ENCODE assay signal across 15 mouse cellular contexts in the genomic region with DNA sequence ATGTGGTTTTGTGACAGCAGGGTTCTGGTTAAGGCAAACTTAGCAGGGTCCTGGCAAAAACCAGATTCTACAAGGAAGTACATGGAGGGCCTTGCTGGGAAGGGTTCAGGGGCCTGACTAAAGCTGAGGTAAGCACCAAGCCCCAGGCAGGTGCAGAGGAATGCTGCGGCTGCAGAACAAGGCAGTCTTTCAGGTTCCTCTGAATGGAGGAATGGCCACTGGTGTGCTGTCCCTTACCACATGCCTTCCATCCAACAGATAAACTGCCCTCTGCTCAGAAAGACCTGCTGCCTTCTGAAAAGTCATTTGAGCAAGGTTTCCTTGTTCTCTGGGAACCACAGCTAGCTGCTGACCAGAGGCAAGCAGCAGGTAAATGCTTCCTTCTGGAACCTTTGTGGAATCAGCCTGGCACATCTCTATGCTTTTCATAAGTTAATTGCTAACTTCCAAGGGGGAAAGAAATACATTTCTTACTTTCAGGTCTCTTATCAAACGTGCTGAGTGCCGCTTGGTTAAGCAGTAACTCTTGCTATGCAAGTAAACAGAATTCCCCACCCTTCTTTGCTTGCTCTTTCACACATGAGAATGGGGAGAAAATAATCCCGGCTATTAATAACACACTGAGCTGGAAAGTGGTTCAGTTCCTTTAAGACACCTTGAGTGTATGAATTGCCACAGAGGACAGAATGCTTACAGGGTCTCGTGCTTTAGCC.
DNase-seq lines count a peak whose midpoint lies in the region; ATAC-seq and TF ChIP-seq lines count a peak whose summit lies in the region.
"Had no signal": no experiment of that assay in that cellular context is flagged by ENCODE, and none has a peak within 500 bp of the region (broad histone marks: within the 10 kb centered on the region; RNA-seq: fewer than 3 reads in every experiment).

No protein-coding gene starts in this region.

- no peak overlapping the region for H3K4me2 ChIP-seq in intestine, postnatal 0 days (replicated peaks; ENCODE audit: low read depth)
- no peak overlapping the region for H3K4me2 ChIP-seq in kidney, embryonic 14.5 days (replicated peaks; ENCODE audit: low read depth, low read length)
- peak overlapping the region; percentile 19; the same call in 1 of the 2 replicates for H3K4me2 ChIP-seq in lung, embryonic 14.5 days
- H3K4me2 ChIP-seq in stomach, embryonic 15.5 days = 0 out of 2 replicates have a peak overlapping the region, but pooled peaks have one; percentile 16
- H3K4me2 ChIP-seq in hindbrain, postnatal 0 days (ENCODE audit: low read depth, low read length) = no peak overlapping the region
- H3K4me2 ChIP-seq: midbrain, embryonic 15.5 days had no signal

- WGBS in intestine, postnatal 0 days = 38% methylated on average over 5 of the region's 5 CpGs
- 72% methylated on average over 5 of the region's 5 CpGs for WGBS in kidney, embryonic 14.5 days
- 62% methylated on average over 5 of the region's 5 CpGs for WGBS in lung, embryonic 14.5 days
- 55% methylated on average over 5 of the region's 5 CpGs for WGBS in stomach, embryonic 15.5 days
- WGBS in hindbrain, postnatal 0 days = 83% methylated on average over 5 of the region's 5 CpGs

- H3K9me3 ChIP-seq in intestine, postnatal 0 days (ENCODE audit: control insufficient read depth) = no peaks in the 10 kb centered on the region
- H3K9me3 ChIP-seq in kidney, embryonic 14.5 days (ENCODE audit: control insufficient read depth, low read length) = no peaks in the 10 kb centered on the region
- H3K9me3 ChIP-seq in lung, embryonic 14.5 days (ENCODE audit: low read depth, low read length) = no peaks in the 10 kb centered on the region
- no peaks in the 10 kb centered on the region for H3K9me3 ChIP-seq in stomach, embryonic 15.5 days
- H3K9me3 ChIP-seq in hindbrain, postnatal 0 days (ENCODE audit: low read length) = no peaks in the 10 kb centered on the region
- H3K9me3 ChIP-seq: midbrain, embryonic 15.5 days had no signal

- H3K27me3 ChIP-seq in intestine, postnatal 0 days (replicated peaks; ENCODE audit: control insufficient read depth, insufficient read depth, low read length) = no peaks in the 10 kb centered on the region
- H3K27me3 ChIP-seq in kidney, embryonic 14.5 days (ENCODE audit: control insufficient read depth, insufficient read depth, low read length) = no peaks in the 10 kb centered on the region
- H3K27me3 ChIP-seq in lung, embryonic 14.5 days (ENCODE audit: insufficient read depth, low read length) = no peaks in the 10 kb centered on the region
- H3K27me3 ChIP-seq in stomach, embryonic 15.5 days (replicated peaks) = no peaks in the 10 kb centered on the region
- no peaks in the 10 kb centered on the region for H3K27me3 ChIP-seq in hindbrain, postnatal 0 days (ENCODE audit: insufficient read depth, low read length)
- H3K27me3 ChIP-seq: CH12.LX; midbrain, embryonic 15.5 days had no signal

- no peaks in the 10 kb centered on the region for H3K36me3 ChIP-seq in intestine, postnatal 0 days (ENCODE audit: control insufficient read depth, insufficient read depth)
- H3K36me3 ChIP-seq in kidney, embryonic 14.5 days (ENCODE audit: control insufficient read depth, insufficient read depth, low read length) = no peaks in the 10 kb centered on the region
- H3K36me3 ChIP-seq in lung, embryonic 14.5 days (ENCODE audit: insufficient read depth) = no peaks in the 10 kb centered on the region
- H3K36me3 ChIP-seq in stomach, embryonic 15.5 days = no peaks in the 10 kb centered on the region
- H3K36me3 ChIP-seq in hindbrain, postnatal 0 days (ENCODE audit: insufficient read depth, low read length) = no peaks in the 10 kb centered on the region
- H3K36me3 ChIP-seq: midbrain, embryonic 15.5 days had no signal

- peak; percentile 78 for ATAC-seq in intestine, postnatal 0 days
- ATAC-seq in kidney, embryonic 14.5 days (ENCODE audit: low FRiP score, low TSS enrichment) = peak; percentile 68
- peak; percentile 68; the same call in 1 of the 2 replicates for ATAC-seq in lung, embryonic 14.5 days (ENCODE audit: insufficient read depth)
- peak; percentile 77 for ATAC-seq in stomach, embryonic 15.5 days (ENCODE audit: insufficient read depth, low FRiP score, low read depth)
- ATAC-seq in hindbrain, postnatal 0 days = no peak
- ATAC-seq: midbrain, embryonic 15.5 days had no signal

- H3K27ac ChIP-seq in intestine, postnatal 0 days (ENCODE audit: low read depth, low read length) = peak overlapping the region; percentile 28; the same call in 1 of the 2 replicates
- H3K27ac ChIP-seq in kidney, embryonic 14.5 days (ENCODE audit: low read depth, low read length) = peak overlapping the region; percentile 79
- peak overlapping the region; percentile 81 for H3K27ac ChIP-seq in lung, embryonic 14.5 days (ENCODE audit: low read depth)
- peak overlapping the region; percentile 91 for H3K27ac ChIP-seq in stomach, embryonic 15.5 days
- H3K27ac ChIP-seq in hindbrain, postnatal 0 days = no peak overlapping the region
- no peak overlapping the region for H3K27ac ChIP-seq in left cerebral cortex, adult 2 months
- H3K27ac ChIP-seq: layer of hippocampus, adult 2 months; midbrain, embryonic 15.5 days had no signal

- no peak for TF ChIP-seq CTCF in intestine, postnatal 0 days (IDR thresholded peaks at IDR 0.05; ENCODE audit: low read depth)
- TF ChIP-seq CTCF in lung, embryonic 14.5 days (IDR thresholded peaks at IDR 0.05; ENCODE audit: low read depth) = no peak
- no peak for TF ChIP-seq CTCF in hindbrain, postnatal 0 days (IDR thresholded peaks at IDR 0.05; ENCODE audit: low read depth)
- TF ChIP-seq CTCF in left cerebral cortex, adult 2 months (IDR thresholded peaks at IDR 0.05) = no peak

- DNase-seq in lung, embryonic 14.5 days = peak; percentile 54
- no peak for DNase-seq in hindbrain, postnatal 0 days (ENCODE audit: low spot score)
- no peak for DNase-seq in left cerebral cortex, adult 2 months (ENCODE audit: extremely low spot score in 1 of 2, low spot score in 2 of 2)
- DNase-seq in testis, postnatal 10 days (ENCODE audit: low spot score) = no peak
- DNase-seq: cerebellum, adult 11-12 months; gastrocnemius, postnatal 25 days; right cerebral cortex, postnatal 4 days; thymus, adult 2 months had no signal

- 0 out of 2 replicates have a peak, but pooled peaks cover 7% of the 10 kb centered on the region for H3K4me1 ChIP-seq in intestine, postnatal 0 days (replicated peaks; ENCODE audit: control insufficient read depth, insufficient read depth, low read length)
- no peaks in the 10 kb centered on the region for H3K4me1 ChIP-seq in kidney, embryonic 14.5 days (ENCODE audit: control insufficient read depth, insufficient read depth, low read length)
- H3K4me1 ChIP-seq in lung, embryonic 14.5 days (ENCODE audit: insufficient read depth) = peaks cover 3% of the 10 kb centered on the region; the same call in 1 of the 2 replicates
- peaks cover 2% of the 10 kb centered on the region; the same call in 1 of the 2 replicates for H3K4me1 ChIP-seq in stomach, embryonic 15.5 days
- H3K4me1 ChIP-seq in hindbrain, postnatal 0 days (ENCODE audit: insufficient read depth, low read length) = no peaks in the 10 kb centered on the region
- H3K4me1 ChIP-seq: midbrain, embryonic 15.5 days had no signal

- intact Hi-C loops in left cerebral cortex, adult 2 months (cut with DNase I) = no loop called here

- H3K4me3 ChIP-seq in intestine, postnatal 0 days (ENCODE audit: low read depth, low read length) = no peak overlapping the region
- no peak overlapping the region for H3K4me3 ChIP-seq in kidney, embryonic 14.5 days (ENCODE audit: low read length)
- H3K4me3 ChIP-seq in lung, embryonic 14.5 days (ENCODE audit: low read depth, low read length) = no peak overlapping the region
- H3K4me3 ChIP-seq in stomach, embryonic 15.5 days (replicated peaks) = no peak overlapping the region
- no peak overlapping the region for H3K4me3 ChIP-seq in hindbrain, postnatal 0 days (ENCODE audit: low read length)
- no peak overlapping the region for H3K4me3 ChIP-seq in left cerebral cortex, adult 2 months
- H3K4me3 ChIP-seq: erythroblast, embryonic 14.5 days; layer of hippocampus, adult 2 months; midbrain, embryonic 15.5 days had no signal

- H3K9ac ChIP-seq in intestine, postnatal 0 days (ENCODE audit: low read depth, low read length) = no peak overlapping the region
- H3K9ac ChIP-seq in kidney, embryonic 14.5 days (ENCODE audit: low read depth, low read length) = no peak overlapping the region
- H3K9ac ChIP-seq in lung, embryonic 14.5 days = no peak overlapping the region
- no peak overlapping the region for H3K9ac ChIP-seq in stomach, embryonic 15.5 days
- no peak overlapping the region for H3K9ac ChIP-seq in hindbrain, postnatal 0 days (replicated peaks; ENCODE audit: low read length)
- H3K9ac ChIP-seq: midbrain, embryonic 15.5 days had no signal

Comparison
In these comparisons a context has a peak if more than half of its experiments do, and no peak if none do; other contexts are left out.
1. H3K27ac ChIP-seq: peak in intestine, postnatal 0 days (single experiment), kidney, embryonic 14.5 days (single experiment), lung, embryonic 14.5 days (single experiment) and stomach, embryonic 15.5 days (single experiment); none in hindbrain, postnatal 0 days (single experiment) and left cerebral cortex, adult 2 months (single experiment).
2. H3K4me2 ChIP-seq: peak in lung, embryonic 14.5 days (single experiment) and stomach, embryonic 15.5 days (single experiment); none in intestine, postnatal 0 days (single experiment), kidney, embryonic 14.5 days (single experiment) and hindbrain, postnatal 0 days (single experiment).